16 mouse cellular contexts compared by ENCODE assay signal in genomic region chr4:138601926-138602325, GRCm38 (mm10).
A peak's percentile ranks its signal among the peaks of the same experiment; 100 is the strongest.
DNase-seq lines count a peak whose midpoint lies in the region.
"Had no signal": no experiment of that assay in that cellular context is flagged by ENCODE, and none has a peak within 500 bp of the region (broad histone marks: within the 10 kb centered on the region; RNA-seq: fewer than 3 reads in every experiment).

No protein-coding gene starts in this region.

- peak; percentile 22 for DNase-seq in kidney, postnatal 14 days
- DNase-seq in kidney, adult 9 months: no peak
- DNase-seq in lung, postnatal 10 days: peak; percentile 38
- no peak for DNase-seq in lung, adult 18-20 months
- peak; percentile 11 for DNase-seq in lung, postnatal 36 days
- DNase-seq in lung, postnatal 25 days (ENCODE audit: low spot score): no peak
- DNase-seq: adrenal gland, adult 2 months; adrenal gland, postnatal 10 days; adrenal gland, postnatal 25 days; cerebellum, adult 11 months; cerebellum, adult 18-20 months; cerebellum, adult 8-10 months; cerebellum, adult 9-11 months; cerebellum, postnatal 14 days; cerebellum, postnatal 36 days; embryo, embryonic 11 days had no signal

Comparison
In these comparisons a context has a peak if more than half of its experiments do, and no peak if none do; other contexts are left out.
1. DNase-seq: peak in kidney, postnatal 14 days (single experiment), lung, postnatal 10 days (single experiment) and lung, postnatal 36 days (single experiment); none in kidney, adult 9 months (single experiment), lung, adult 18-20 months (0 of 2) and lung, postnatal 25 days (single experiment).